Comparison of ENCODE assay signal across 8 mouse cellular contexts in genomic region chr10:127956168-127956816, GRCm38 (mm10). TPM values are rescaled to one million over a fixed set of nuclear protein-coding genes. Genes with fewer than 3 reads are reported as not detected.
DNase-seq lines count a peak whose midpoint lies in the region; ATAC-seq and TF ChIP-seq lines count a peak whose summit lies in the region.

No protein-coding gene starts in this region.

- TF ChIP-seq POLR2A in ES-Bruce4 (IDR thresholded peaks at IDR 0.05; ENCODE audit: insufficient read depth, low read length), result no peak

- H3K4me2 ChIP-seq in heart, postnatal 0 days (ENCODE audit: low read depth, low read length), result no peak overlapping the region

- H3K27ac ChIP-seq in ES-Bruce4 (ENCODE audit: insufficient read depth, low read length), result no peak overlapping the region
- H3K27ac ChIP-seq in heart, postnatal 0 days (ENCODE audit: low read depth), result no peak overlapping the region

- TF ChIP-seq EP300 in ES-Bruce4 (IDR thresholded peaks at IDR 0.05; ENCODE audit: insufficient read depth, low read depth, low read length), result no peak
- TF ChIP-seq EP300 in heart, postnatal 0 days (IDR thresholded peaks at IDR 0.05; ENCODE audit: low read depth), result no peak

- H3K9me3 ChIP-seq in ES-Bruce4 (replicated peaks; ENCODE audit: control insufficient read depth, insufficient read depth, low read length, poor library complexity, severe bottlenecking), result peaks cover 4% of the 10 kb centered on the region; the same call in 1 of the 2 replicates
- no peaks in the 10 kb centered on the region for H3K9me3 ChIP-seq in heart, postnatal 0 days (replicated peaks; ENCODE audit: control insufficient read depth, low read length)

- DNase-seq in adrenal gland, adult 18-20 months (ENCODE audit: low spot score in 2 of 2), result peak; percentile 73 to 81
- peak; percentile 79 for DNase-seq in embryo, embryonic 10.5 days (ENCODE audit: low spot score)
- DNase-seq in heart, postnatal 0 days (ENCODE audit: low spot score), result peak; percentile 43
- DNase-seq in layer of hippocampus, postnatal 14 days (ENCODE audit: low spot score in 2 of 2), result peak; percentile 50 to 74
- DNase-seq in lung, postnatal 25 days (ENCODE audit: low spot score), result peak; percentile 70
- peak; percentile 12 to 13 for DNase-seq in right cerebral cortex, postnatal 36 days (ENCODE audit: low spot score in 2 of 2)
- peak; percentile 75 to 77 for DNase-seq in urinary bladder, postnatal 36 days (ENCODE audit: low spot score in 2 of 2)

- peak; percentile 38 for TF ChIP-seq CTCF in ES-Bruce4 (IDR thresholded peaks at IDR 0.05; ENCODE audit: low read depth, low read length)
- TF ChIP-seq CTCF in heart, postnatal 0 days (IDR thresholded peaks at IDR 0.05; ENCODE audit: low read depth), result peak; percentile 77

- no peak overlapping the region for H3K9ac ChIP-seq in ES-Bruce4 (ENCODE audit: low read depth, poor library complexity, severe bottlenecking)
- H3K9ac ChIP-seq in heart, postnatal 0 days (replicated peaks; ENCODE audit: low read depth, low read length), result no peak overlapping the region

- no peaks in the 10 kb centered on the region for H3K36me3 ChIP-seq in ES-Bruce4 (ENCODE audit: control insufficient read depth, insufficient read depth, low read length, poor library complexity, severe bottlenecking)
- no peaks in the 10 kb centered on the region for H3K36me3 ChIP-seq in heart, postnatal 0 days (replicated peaks; ENCODE audit: control insufficient read depth, insufficient read depth, low read length)

- peaks cover 2% of the 10 kb centered on the region for H3K4me1 ChIP-seq in ES-Bruce4 (ENCODE audit: control insufficient read depth, insufficient read depth, low read length)
- no peaks in the 10 kb centered on the region for H3K4me1 ChIP-seq in heart, postnatal 0 days (ENCODE audit: control insufficient read depth, insufficient read depth)

- ATAC-seq in heart, postnatal 0 days (ENCODE audit: insufficient read depth, low read depth), result no peak

- H3K4me3 ChIP-seq in ES-Bruce4 (ENCODE audit: low read depth, low read length), result no peak overlapping the region; the same call in 1 of the 2 replicates
- H3K4me3 ChIP-seq in heart, postnatal 0 days (ENCODE audit: low read depth, low read length), result no peak overlapping the region

- 49% methylated on average over 16 of the region's 16 CpGs for WGBS in heart, postnatal 0 days

- H3K27me3 ChIP-seq in ES-Bruce4 (ENCODE audit: control insufficient read depth, insufficient read depth, low read length, poor library complexity, severe bottlenecking), result no peaks in the 10 kb centered on the region
- no peaks in the 10 kb centered on the region for H3K27me3 ChIP-seq in heart, postnatal 0 days (ENCODE audit: control insufficient read depth, insufficient read depth, low read length)

RNA-seq across cellular contexts. Expression of gene Hsd17b6, which starts 51.1 kb away (rescaled TPM):
- not detected in 2 replicates for polyA plus RNA-seq in ES-Bruce4 (2011; ENCODE audit: insufficient read depth, insufficient read length, low read depth, missing spikeins)
- total RNA-seq in adrenal gland, adult 18-20 months (2021), result not detected
- not detected in 2 replicates for total RNA-seq in heart, postnatal 0 days (2014; rRNA removed; ENCODE audit: low replicate concordance)
- polyA plus RNA-seq in heart, postnatal 0 days (2015; fragmentation: Nextera tagmentation; extraction: Ambion mirVana), result not detected in 2 replicates
- not detected for total RNA-seq in layer of hippocampus, postnatal 14 days (2021)

RNA-seq across cellular contexts. Expression of gene Sdr9c7, which starts 58.0 kb away (rescaled TPM):
- not detected in 2 replicates for polyA plus RNA-seq in ES-Bruce4 (2011; ENCODE audit: insufficient read depth, insufficient read length, low read depth, missing spikeins)
- total RNA-seq in adrenal gland, adult 18-20 months (2021), result 1 to 10 TPM in 1 of 2 experiments, under 1 TPM in 1; 0.32 to 2.7 TPM
- total RNA-seq in heart, postnatal 0 days (2014; rRNA removed; ENCODE audit: low replicate concordance), result not detected in 2 replicates
- polyA plus RNA-seq in heart, postnatal 0 days (2015; fragmentation: Nextera tagmentation; extraction: Ambion mirVana), result not detected in 2 replicates
- under 1 TPM in 1 of 2 experiments, not detected in 1; 0.12 TPM for total RNA-seq in layer of hippocampus, postnatal 14 days (2021)

RNA-seq across cellular contexts. Expression of gene Prim1, which starts 58.7 kb away (rescaled TPM):
- polyA plus RNA-seq in ES-Bruce4 (2011; ENCODE audit: insufficient read depth, insufficient read length, low read depth, missing spikeins), result 69.7 and 78.2 TPM in 2 replicates
- 1 to 10 TPM; 2.8 to 3.5 TPM for total RNA-seq in adrenal gland, adult 18-20 months (2021)
- total RNA-seq in heart, postnatal 0 days (2014; rRNA removed; ENCODE audit: low replicate concordance), result 10.0 and 21.1 TPM in 2 replicates
- 16.1 and 19.1 TPM in 2 replicates for polyA plus RNA-seq in heart, postnatal 0 days (2015; fragmentation: Nextera tagmentation; extraction: Ambion mirVana)
- 1 to 10 TPM; 5.4 to 6.6 TPM for total RNA-seq in layer of hippocampus, postnatal 14 days (2021)

Comparison
In these comparisons a context has a peak if more than half of its experiments do, and no peak if none do; other contexts are left out.
1. DNase-seq: peak in every context shown above with its lines; median percentile 79 in embryo, embryonic 10.5 days; 77 in adrenal gland, adult 18-20 months; 76 in urinary bladder, postnatal 36 days; 70 in lung, postnatal 25 days; 62 in layer of hippocampus, postnatal 14 days; 43 in heart, postnatal 0 days; 12 in right cerebral cortex, postnatal 36 days.